Mouse (Mus musculus): ENCODE measurements around the gene Vwf. TPM values are rescaled to one million over a fixed set of nuclear protein-coding genes. Genes with fewer than 3 reads are reported as not detected.

Gene Vwf
- total RNA-seq, 2 experiments from 2014 or later: 13.2 to 23.5 TPM

- Histone ChIP-seq H3K27ac (no peak within 1 kb of the TSS), H3K4me3 (peak within 1 kb of the TSS; percentile 55)
- DNase-seq (ENCODE audit: low spot score in 2 of 2): no peak
- TF ChIP-seq CTCF (conservative IDR thresholded peaks at IDR 0.05): no peak
Observed at GRCm38 (mm10) chr6:125690057-125690703, 143.6 kb downstream of the Vwf start, which contains the start of gene Ano2. TSS of gene Ano2 (plus strand) at chr6:125690419.

- no peak for DNase-seq (ENCODE audit: low spot score in 2 of 2)
- TF ChIP-seq CTCF (conservative IDR thresholded peaks at IDR 0.05): no peak
- Histone ChIP-seq H3K27ac (no peak overlapping the region), H3K4me3 (no peak overlapping the region)
Observed at GRCm38 (mm10) chr6:125701146-125701545, 154.6 kb downstream of the Vwf start.

- DNase-seq (ENCODE audit: low spot score in 2 of 2): peak; percentile 44 to 53
- Histone ChIP-seq H3K27ac (peak overlapping the region; percentile 68; the same call in 1 of the 2 replicates), H3K4me3 (peak overlapping the region; percentile 31; the same call in 1 of the 2 replicates)
- TF ChIP-seq CTCF (conservative IDR thresholded peaks at IDR 0.05): no peak
Observed at GRCm38 (mm10) chr6:125711261-125711660, 164.7 kb downstream of the Vwf start.

GRCm38 (mm10) chr6:125726408-125726807, 179.8 kb downstream of the Vwf start:
- H3K4me3 ChIP-seq: no peak overlapping the region
- TF ChIP-seq CTCF (conservative IDR thresholded peaks at IDR 0.05): peak; percentile 60
- no peak overlapping the region for H3K27ac ChIP-seq
- DNase-seq (ENCODE audit: low spot score in 2 of 2): no peak

- no peak for DNase-seq (ENCODE audit: low spot score in 2 of 2)
- no peak overlapping the region for H3K27ac ChIP-seq
- TF ChIP-seq CTCF (conservative IDR thresholded peaks at IDR 0.05): no peak
- no peak overlapping the region for H3K4me3 ChIP-seq
Observed at GRCm38 (mm10) chr6:125727484-125727911, 180.9 kb downstream of the Vwf start.

- no peak for TF ChIP-seq CTCF (conservative IDR thresholded peaks at IDR 0.05)
- no peak for DNase-seq (ENCODE audit: low spot score in 2 of 2)
Observed at GRCm38 (mm10) chr6:125729471-125729870, 182.9 kb downstream of the Vwf start.

GRCm38 (mm10) chr6:125729986-125730535, 183.5 kb downstream of the Vwf start:
- Histone ChIP-seq H3K27ac (no peak overlapping the region), H3K4me3 (no peak overlapping the region)
- DNase-seq (ENCODE audit: low spot score in 2 of 2): no peak
- TF ChIP-seq CTCF (conservative IDR thresholded peaks at IDR 0.05): no peak

More at GRCm38 (mm10) chr6:125729471-125729870, 182.9 kb downstream of the Vwf start:
- Histone ChIP-seq H3K27ac (no peak overlapping the region), H3K4me3 (no peak overlapping the region)

Other genes with a start within 250 kb of the Vwf start
- gene Ltbr, start 232.9 kb upstream of the Vwf start, total RNA-seq (2021): 1 to 10 TPM; 6.6 to 9.8 TPM
- gene Scnn1a, start 226.1 kb upstream of the Vwf start, total RNA-seq (2021): 1 to 10 TPM; 4.3 to 5.2 TPM
- gene Tnfrsf1a, start 197.4 kb upstream of the Vwf start, total RNA-seq (2021): 10 to 100 TPM; 12.0 to 12.1 TPM
- under 1 TPM in 1 of 2 experiments, not detected in 1; 0.17 TPM for gene Plekhg6, start 166.0 kb upstream of the Vwf start, total RNA-seq (2021)
- 10 to 100 TPM; 57.1 to 60.0 TPM for gene Cd9, start 52.0 kb upstream of the Vwf start, total RNA-seq (2021)
- gene Ano2, start 143.6 kb downstream of the Vwf start, total RNA-seq (2021): 1 to 10 TPM; 5.6 to 8.3 TPM